Mouse (Mus musculus) layer of hippocampus, postnatal 36 days (tissue): Measurements from ENCODE around the gene Mettl8. TPM values are rescaled to one million over a fixed set of nuclear protein-coding genes. Genes with fewer than 3 reads are reported as not detected.

Source experiments
- DNase-seq, 2 experiments: peaks; one replicate each; pipeline ENCODE4 v3.0.0; 2022
- total RNA-seq, 2 experiments: library from RNA; stranded (reverse); gene quantifications; 2 replicates each; pipeline ENCODE4 v1.2.3; 2021

The Mettl8 gene
- total RNA-seq, 2 experiments from 2014 or later, result 13.7 to 15.0 TPM

GRCm38 (mm10) chr2:70929714-70930113, 125.7 kb downstream of the Mettl8 start:
- no peak for DNase-seq

- DNase-seq, result no peak
Measured at GRCm38 (mm10) chr2:70924049-70924448, 131.3 kb downstream of the Mettl8 start.

GRCm38 (mm10) chr2:70922814-70923213, 132.6 kb downstream of the Mettl8 start:
- no peak for DNase-seq

- no peak for DNase-seq
Measured at GRCm38 (mm10) chr2:70920937-70921596, 134.3 kb downstream of the Mettl8 start.

- DNase-seq, result no peak
Measured at GRCm38 (mm10) chr2:70919913-70920522, 135.4 kb downstream of the Mettl8 start.

- no peak for DNase-seq
Measured at GRCm38 (mm10) chr2:70918516-70918915, 136.9 kb downstream of the Mettl8 start.

Other genes starting within 250 kb of the Mettl8 start
- gene Tlk1, start 229.9 kb downstream of the Mettl8 start, total RNA-seq, result 10 to 100 TPM; 63.9 to 74.6 TPM
- gene Dcaf17, start 255 bp downstream of the Mettl8 start, total RNA-seq, result 10 to 100 TPM in 1 of 2 experiments, 1 to 10 TPM in 1; 9.9 to 15.3 TPM
- 1 to 10 TPM; 3.7 to 4.0 TPM for gene Cybrd1, start 62.3 kb upstream of the Mettl8 start, total RNA-seq
- 100 to 1,000 TPM; 138 to 143 TPM for gene Dync1i2, start 156.1 kb upstream of the Mettl8 start, total RNA-seq